In the genomic region with DNA sequence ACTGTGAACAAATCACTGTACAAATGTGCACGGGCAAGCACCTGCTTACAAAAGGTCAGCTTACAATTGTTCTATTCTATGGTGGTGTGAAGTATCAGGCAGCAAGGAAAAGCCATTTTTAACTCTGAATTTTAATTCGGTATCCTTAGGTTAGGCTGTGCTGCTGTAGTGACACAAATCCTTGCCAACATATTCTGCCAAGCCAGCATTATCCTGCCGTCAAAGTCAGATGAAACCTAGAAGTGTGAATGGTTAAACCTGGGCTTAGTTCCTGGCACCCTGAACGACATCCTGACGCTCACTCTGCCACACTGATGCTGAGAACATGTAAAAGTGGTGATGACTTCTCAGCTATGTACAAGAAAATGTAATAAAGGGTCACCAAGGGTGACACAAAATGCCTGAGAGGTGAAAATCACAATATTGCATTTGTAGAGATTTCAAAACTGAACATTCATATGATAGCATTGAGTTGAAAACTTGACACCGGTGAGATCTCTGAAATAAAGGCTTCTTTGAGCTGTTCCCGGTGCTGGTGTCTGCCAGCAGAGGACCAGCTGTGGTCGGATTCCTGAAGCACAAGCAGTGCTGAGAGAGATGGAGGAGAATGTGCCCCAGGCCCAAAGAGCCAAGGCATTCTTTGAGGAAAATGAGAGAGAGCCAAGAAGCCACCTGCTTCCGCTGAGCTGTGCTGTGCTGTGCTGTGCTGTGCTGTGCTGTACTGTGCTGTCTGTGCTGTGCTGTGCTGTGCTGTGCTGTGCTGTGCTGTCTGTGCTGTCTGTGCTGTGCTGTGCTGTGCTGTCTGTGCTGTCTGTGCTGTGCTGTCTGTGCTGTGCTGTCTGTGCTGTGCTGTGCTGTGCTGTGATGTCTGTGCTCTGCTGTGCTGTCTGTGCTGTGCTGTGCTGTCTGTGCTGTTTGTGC, we compare ENCODE assay signal across 11 mouse cellular contexts.
DNase-seq lines count a peak whose midpoint lies in the region; ATAC-seq and TF ChIP-seq lines count a peak whose summit lies in the region.
"Had no signal": no experiment of that assay in that cellular context is flagged by ENCODE, and none has a peak within 500 bp of the region (broad histone marks: within the 10 kb centered on the region; RNA-seq: fewer than 3 reads in every experiment).

No protein-coding gene starts in this region.

- H3K27me3 ChIP-seq in lung, embryonic 14.5 days (ENCODE audit: insufficient read depth, low read length) = no peaks in the 10 kb centered on the region
- H3K27me3 ChIP-seq in hindbrain, postnatal 0 days (ENCODE audit: insufficient read depth, low read length) = no peaks in the 10 kb centered on the region
- no peaks in the 10 kb centered on the region for H3K27me3 ChIP-seq in neural tube, embryonic 13.5 days

- TF ChIP-seq CTCF in lung, embryonic 14.5 days (IDR thresholded peaks at IDR 0.05; ENCODE audit: low read depth) = no peak
- TF ChIP-seq CTCF in lung, adult 2 months (IDR thresholded peaks at IDR 0.05; ENCODE audit: insufficient read depth, low read length) = no peak
- no peak for TF ChIP-seq CTCF in hindbrain, postnatal 0 days (IDR thresholded peaks at IDR 0.05; ENCODE audit: low read depth)

- H3K4me2 ChIP-seq in lung, embryonic 14.5 days = no peak overlapping the region
- H3K4me2 ChIP-seq in hindbrain, postnatal 0 days (ENCODE audit: low read depth, low read length) = no peak overlapping the region
- no peak overlapping the region for H3K4me2 ChIP-seq in neural tube, embryonic 13.5 days

- no peak for TF ChIP-seq POLR2A in lung, adult 2 months (IDR thresholded peaks at IDR 0.05; ENCODE audit: borderline replicate concordance, extremely low read depth, low read depth, low read length)

- peaks cover 35% of the 10 kb centered on the region for H3K9me3 ChIP-seq in lung, embryonic 14.5 days (ENCODE audit: low read depth, low read length)
- H3K9me3 ChIP-seq in hindbrain, postnatal 0 days (ENCODE audit: low read length) = peaks cover 35% of the 10 kb centered on the region
- peaks cover 63% of the 10 kb centered on the region for H3K9me3 ChIP-seq in neural tube, embryonic 13.5 days

- no peak overlapping the region for H3K27ac ChIP-seq in lung, embryonic 14.5 days (ENCODE audit: low read depth)
- H3K27ac ChIP-seq in hindbrain, postnatal 0 days = no peak overlapping the region
- no peak overlapping the region for H3K27ac ChIP-seq in neural tube, embryonic 13.5 days (replicated peaks)

- intact Hi-C loops in left cerebral cortex, postnatal 36 days (cut with DNase I) = no loop called here

- WGBS in lung, embryonic 14.5 days = 61% methylated on average over 9 of the region's 9 CpGs
- 62% methylated on average over 9 of the region's 9 CpGs for WGBS in lung, adult 2 months
- 59% methylated on average over 9 of the region's 9 CpGs for WGBS in hindbrain, postnatal 0 days
- WGBS in neural tube, embryonic 13.5 days = 69% methylated on average over 9 of the region's 9 CpGs

- H3K36me3 ChIP-seq in lung, embryonic 14.5 days (ENCODE audit: insufficient read depth) = no peaks in the 10 kb centered on the region
- no peaks in the 10 kb centered on the region for H3K36me3 ChIP-seq in hindbrain, postnatal 0 days (ENCODE audit: insufficient read depth, low read length)
- H3K36me3 ChIP-seq in neural tube, embryonic 13.5 days = no peaks in the 10 kb centered on the region

- DNase-seq in cerebellum, postnatal 36 days = no peak
- DNase-seq in lung, embryonic 14.5 days = peak; percentile 45
- DNase-seq in lung, adult 2 months = no peak
- peak; percentile 45 for DNase-seq in hindbrain, postnatal 0 days (ENCODE audit: low spot score)
- DNase-seq in urinary bladder, postnatal 10 days (ENCODE audit: low spot score) = no peak
- no peak for DNase-seq in left cerebral cortex, postnatal 36 days (ENCODE audit: low spot score in 2 of 2)
- DNase-seq: cerebellum, adult 18-20 months; kidney, adult 18-20 months; lung, postnatal 10 days had no signal

- no peak overlapping the region for H3K4me3 ChIP-seq in lung, embryonic 14.5 days (ENCODE audit: low read depth, low read length)
- no peak overlapping the region for H3K4me3 ChIP-seq in lung, adult 2 months (replicated peaks; ENCODE audit: extremely low read depth, low read depth, low read length)
- H3K4me3 ChIP-seq in hindbrain, postnatal 0 days (ENCODE audit: low read length) = no peak overlapping the region
- no peak overlapping the region for H3K4me3 ChIP-seq in neural tube, embryonic 13.5 days

- H3K4me1 ChIP-seq in lung, embryonic 14.5 days (ENCODE audit: insufficient read depth) = no peaks in the 10 kb centered on the region; the same call in 1 of the 2 replicates
- H3K4me1 ChIP-seq in lung, adult 2 months (ENCODE audit: control insufficient read depth, insufficient read depth, low read length) = no peaks in the 10 kb centered on the region
- no peaks in the 10 kb centered on the region for H3K4me1 ChIP-seq in hindbrain, postnatal 0 days (ENCODE audit: insufficient read depth, low read length)
- H3K4me1 ChIP-seq in neural tube, embryonic 13.5 days (replicated peaks) = peaks cover under 1% of the 10 kb centered on the region

- ATAC-seq in cerebellum, adult (ENCODE audit: insufficient number of reproducible peaks, low FRiP score, low TSS enrichment) = peak; percentile 12; the same call in 1 of the 2 replicates
- ATAC-seq in lung, embryonic 14.5 days (ENCODE audit: insufficient read depth) = peak; percentile 70; the same call in 1 of the 2 replicates
- peak; percentile 81 for ATAC-seq in hindbrain, postnatal 0 days
- ATAC-seq in neural tube, embryonic 13.5 days (ENCODE audit: low read depth) = 0 out of 2 replicates have a peak, but pooled peaks have one; percentile 42

- H3K9ac ChIP-seq in lung, embryonic 14.5 days = no peak overlapping the region
- H3K9ac ChIP-seq in hindbrain, postnatal 0 days (replicated peaks; ENCODE audit: low read length) = no peak overlapping the region
- H3K9ac ChIP-seq in neural tube, embryonic 13.5 days = no peak overlapping the region

Comparison
In these comparisons a context has a peak if more than half of its experiments do, and no peak if none do; other contexts are left out.
1. DNase-seq: peak in lung, embryonic 14.5 days (single experiment) and hindbrain, postnatal 0 days (single experiment); none in cerebellum, postnatal 36 days (0 of 2), lung, adult 2 months (single experiment), urinary bladder, postnatal 10 days (single experiment) and left cerebral cortex, postnatal 36 days (0 of 2).
2. ATAC-seq: peak in every context shown above with its lines; median percentile 81 in hindbrain, postnatal 0 days; 70 in lung, embryonic 14.5 days; 42 in neural tube, embryonic 13.5 days; 12 in cerebellum, adult.